Mouse (Mus musculus): Measurements from ENCODE around the gene Gm13290. TPM values are rescaled to one million over a fixed set of nuclear protein-coding genes. Genes with fewer than 3 reads are reported as not detected.
A peak's percentile ranks its signal among the peaks of the same experiment; 100 is the strongest.
"Not testable (repeated sequence)": the region's sequence is repeated elsewhere in the genome, so short reads cannot be mapped to it uniquely, and the experiment has no call there.

Gene Gm13290
- polyA plus RNA-seq, 1 experiment from 2014 or later, result not detected

GRCm38 (mm10) chr4:88785409-88785808, 11.8 kb downstream of the Gm13290 start, which contains the start of gene Gm13276:
Gene Gm13276 (plus strand): TSS chr4:88785709.
- not testable (repeated sequence) for H3K4me3 ChIP-seq (ENCODE audit: control insufficient read depth in 1 of 2, insufficient read depth in 1 of 2, low read depth in 1 of 2, low read length in 2 of 2); H3K36me3 ChIP-seq (ENCODE audit: control insufficient read depth, insufficient read depth, low read length); H3K9ac ChIP-seq (ENCODE audit: low read length); H3K9me3 ChIP-seq (ENCODE audit: control insufficient read depth, low read length); H3K27me3 ChIP-seq (ENCODE audit: control insufficient read depth, insufficient read depth, low read length); H3K27ac ChIP-seq (replicated peaks in 1 of 2; ENCODE audit: control insufficient read depth in 1 of 2, insufficient read depth in 1 of 2, low read depth in 2 of 2, low read length in 2 of 2); H3K4me1 ChIP-seq (ENCODE audit: control insufficient read depth in 2 of 2, insufficient read depth in 2 of 2, low read length in 2 of 2); H3K4me2 ChIP-seq (ENCODE audit: low read length); ATAC-seq (ENCODE audit: insufficient number of reproducible peaks, insufficient read depth, low FRiP score, low read depth)
- WGBS, result no CpG with 5 or more reads among the region's 27 CpGs

- not testable (repeated sequence) for ATAC-seq (ENCODE audit: insufficient number of reproducible peaks, insufficient read depth, low FRiP score, low read depth); H3K9ac ChIP-seq (ENCODE audit: low read length); H3K9me3 ChIP-seq (ENCODE audit: control insufficient read depth, low read length); H3K27ac ChIP-seq (replicated peaks in 1 of 2; ENCODE audit: control insufficient read depth in 1 of 2, insufficient read depth in 1 of 2, low read depth in 2 of 2, low read length in 2 of 2); H3K36me3 ChIP-seq (ENCODE audit: control insufficient read depth, insufficient read depth, low read length); H3K4me1 ChIP-seq (ENCODE audit: control insufficient read depth in 2 of 2, insufficient read depth in 2 of 2, low read length in 2 of 2); H3K27me3 ChIP-seq (ENCODE audit: control insufficient read depth, insufficient read depth, low read length); H3K4me2 ChIP-seq (ENCODE audit: low read length); H3K4me3 ChIP-seq (ENCODE audit: control insufficient read depth in 1 of 2, insufficient read depth in 1 of 2, low read depth in 1 of 2, low read length in 2 of 2)
- WGBS, result 0% methylated on average over 4 of the region's 28 CpGs
These were observed 14.8 kb downstream of the Gm13290 start, which contains the start of gene Gm13277 for GRCm38 (mm10) chr4:88788402-88788801. Gene Gm13277 (plus strand): TSS chr4:88788632.

- H3K4me2 ChIP-seq (ENCODE audit: low read length); H3K4me3 ChIP-seq (ENCODE audit: control insufficient read depth in 1 of 2, insufficient read depth in 1 of 2, low read depth in 1 of 2, low read length in 2 of 2); H3K27me3 ChIP-seq (ENCODE audit: control insufficient read depth, insufficient read depth, low read length); ATAC-seq (ENCODE audit: insufficient number of reproducible peaks, insufficient read depth, low FRiP score, low read depth); H3K4me1 ChIP-seq (ENCODE audit: control insufficient read depth in 2 of 2, insufficient read depth in 2 of 2, low read length in 2 of 2); H3K9ac ChIP-seq (ENCODE audit: low read length); H3K36me3 ChIP-seq (ENCODE audit: control insufficient read depth, insufficient read depth, low read length); H3K27ac ChIP-seq (replicated peaks in 1 of 2; ENCODE audit: control insufficient read depth in 1 of 2, insufficient read depth in 1 of 2, low read depth in 2 of 2, low read length in 2 of 2); H3K9me3 ChIP-seq (ENCODE audit: control insufficient read depth, low read length): not testable (repeated sequence)
- WGBS, result no CpG with 5 or more reads among the region's 28 CpGs
These were observed 17.6 kb downstream of the Gm13290 start, which contains the start of gene Gm13278 for GRCm38 (mm10) chr4:88791250-88791649. Gene Gm13278 (plus strand): TSS chr4:88791550.

- H3K27ac ChIP-seq (replicated peaks in 1 of 2; ENCODE audit: control insufficient read depth in 1 of 2, insufficient read depth in 1 of 2, low read depth in 2 of 2, low read length in 2 of 2); ATAC-seq (ENCODE audit: insufficient number of reproducible peaks, insufficient read depth, low FRiP score, low read depth): not testable (repeated sequence)
- 0% methylated on average over 5 of the region's 52 CpGs for WGBS
These were observed 20.5 kb downstream of the Gm13290 start, which contains the start of gene Gm13275 for GRCm38 (mm10) chr4:88793936-88794675. Gene Gm13275 (plus strand): TSS chr4:88794487.

GRCm38 (mm10) chr4:88797097-88797496, 23.5 kb downstream of the Gm13290 start, which contains the start of gene Gm13279:
Gene Gm13279 (plus strand): TSS chr4:88797397.
- ATAC-seq (ENCODE audit: insufficient number of reproducible peaks, insufficient read depth, low FRiP score, low read depth); H3K27ac ChIP-seq (replicated peaks in 1 of 2; ENCODE audit: control insufficient read depth in 1 of 2, insufficient read depth in 1 of 2, low read depth in 2 of 2, low read length in 2 of 2); H3K4me1 ChIP-seq (ENCODE audit: control insufficient read depth in 2 of 2, insufficient read depth in 2 of 2, low read length in 2 of 2); H3K9me3 ChIP-seq (ENCODE audit: control insufficient read depth, low read length); H3K9ac ChIP-seq (ENCODE audit: low read length); H3K36me3 ChIP-seq (ENCODE audit: control insufficient read depth, insufficient read depth, low read length); H3K4me2 ChIP-seq (ENCODE audit: low read length); H3K27me3 ChIP-seq (ENCODE audit: control insufficient read depth, insufficient read depth, low read length); H3K4me3 ChIP-seq (ENCODE audit: control insufficient read depth in 1 of 2, insufficient read depth in 1 of 2, low read depth in 1 of 2, low read length in 2 of 2): not testable (repeated sequence)
- WGBS, result no CpG with 5 or more reads among the region's 28 CpGs

More at GRCm38 (mm10) chr4:88793936-88794675, 20.5 kb downstream of the Gm13290 start, which contains the start of gene Gm13275:
- not testable (repeated sequence) for H3K4me2 ChIP-seq (ENCODE audit: low read length); H3K9me3 ChIP-seq (ENCODE audit: control insufficient read depth, low read length); H3K4me3 ChIP-seq (ENCODE audit: control insufficient read depth in 1 of 2, insufficient read depth in 1 of 2, low read depth in 1 of 2, low read length in 2 of 2); H3K4me1 ChIP-seq (ENCODE audit: control insufficient read depth in 2 of 2, insufficient read depth in 2 of 2, low read length in 2 of 2); H3K36me3 ChIP-seq (ENCODE audit: control insufficient read depth, insufficient read depth, low read length); H3K27me3 ChIP-seq (ENCODE audit: control insufficient read depth, insufficient read depth, low read length); H3K9ac ChIP-seq (ENCODE audit: low read length)

GRCm38 (mm10) chr4:88799365-88799764, 25.7 kb downstream of the Gm13290 start, which contains the start of gene Gm13285:
Gene Gm13285 (plus strand): TSS chr4:88799665.
- not testable (repeated sequence) for H3K4me1 ChIP-seq (ENCODE audit: control insufficient read depth in 2 of 2, insufficient read depth in 2 of 2, low read length in 2 of 2); H3K9ac ChIP-seq (ENCODE audit: low read length); ATAC-seq (ENCODE audit: insufficient number of reproducible peaks, insufficient read depth, low FRiP score, low read depth); H3K4me2 ChIP-seq (ENCODE audit: low read length); H3K36me3 ChIP-seq (ENCODE audit: control insufficient read depth, insufficient read depth, low read length); H3K4me3 ChIP-seq (ENCODE audit: control insufficient read depth in 1 of 2, insufficient read depth in 1 of 2, low read depth in 1 of 2, low read length in 2 of 2); H3K9me3 ChIP-seq (ENCODE audit: control insufficient read depth, low read length); H3K27me3 ChIP-seq (ENCODE audit: control insufficient read depth, insufficient read depth, low read length); H3K27ac ChIP-seq (replicated peaks in 1 of 2; ENCODE audit: control insufficient read depth in 1 of 2, insufficient read depth in 1 of 2, low read depth in 2 of 2, low read length in 2 of 2)
- WGBS, result 14% methylated on average over 1 of the region's 7 CpGs

GRCm38 (mm10) chr4:88802954-88803353, 29.3 kb downstream of the Gm13290 start, which contains the start of gene Gm13287:
Gene Gm13287 (plus strand): TSS chr4:88803254.
- not testable (repeated sequence) for H3K36me3 ChIP-seq (ENCODE audit: control insufficient read depth, insufficient read depth, low read length); H3K9me3 ChIP-seq (ENCODE audit: control insufficient read depth, low read length); H3K27me3 ChIP-seq (ENCODE audit: control insufficient read depth, insufficient read depth, low read length); H3K9ac ChIP-seq (ENCODE audit: low read length); H3K4me3 ChIP-seq (ENCODE audit: control insufficient read depth in 1 of 2, insufficient read depth in 1 of 2, low read depth in 1 of 2, low read length in 2 of 2); ATAC-seq (ENCODE audit: insufficient number of reproducible peaks, insufficient read depth, low FRiP score, low read depth); H3K27ac ChIP-seq (replicated peaks in 1 of 2; ENCODE audit: control insufficient read depth in 1 of 2, insufficient read depth in 1 of 2, low read depth in 2 of 2, low read length in 2 of 2); H3K4me1 ChIP-seq (ENCODE audit: control insufficient read depth in 2 of 2, insufficient read depth in 2 of 2, low read length in 2 of 2)
- 0 out of 2 replicates have a peak within 1 kb of the TSS, but pooled peaks have one; percentile 27 for H3K4me2 ChIP-seq (ENCODE audit: low read length)
- WGBS, result no CpG with 5 or more reads among the region's 29 CpGs
